Mouse (Mus musculus): ENCODE measurements at regions not wholly inside any gene's neighbourhood (a gene's known extent, or its start where the extent isn't known, plus 50 kb on each side); places are given as distances from the start of the nearest gene placed in this dataset.

GRCm38 (mm10) chr11:113142816-113143215 lies 360.8 kb downstream of the Sox9 start:
- in situ Hi-C loops (cut with MboI; ENCODE audit: low pct_unique_long_range_greater_than_20kb in 1 of 2, low sequenced_read_pairs in 2 of 2, unreplicated experiment in 1 of 2), result no loop called here

- in situ Hi-C loops (cut with MboI; ENCODE audit: low pct_unique_long_range_greater_than_20kb in 1 of 2, low sequenced_read_pairs in 2 of 2, unreplicated experiment in 1 of 2), result no loop called here
These were observed 362.0 kb downstream of the Sox9 start for GRCm38 (mm10) chr11:113143839-113144627.

- in situ Hi-C loops (cut with MboI; ENCODE audit: low pct_unique_long_range_greater_than_20kb in 1 of 2, low sequenced_read_pairs in 2 of 2, unreplicated experiment in 1 of 2), result no loop called here
These were observed 363.7 kb downstream of the Sox9 start for GRCm38 (mm10) chr11:113145721-113146120.

GRCm38 (mm10) chr11:113146762-113147161 lies 364.7 kb downstream of the Sox9 start:
- in situ Hi-C loops (cut with MboI; ENCODE audit: low pct_unique_long_range_greater_than_20kb in 1 of 2, low sequenced_read_pairs in 2 of 2, unreplicated experiment in 1 of 2), result no loop called here

- in situ Hi-C loops (cut with MboI; ENCODE audit: low pct_unique_long_range_greater_than_20kb in 1 of 2, low sequenced_read_pairs in 2 of 2, unreplicated experiment in 1 of 2), result no loop called here
These were observed 365.6 kb downstream of the Sox9 start for GRCm38 (mm10) chr11:113147535-113148197.

- in situ Hi-C loops (cut with MboI; ENCODE audit: low pct_unique_long_range_greater_than_20kb in 1 of 2, low sequenced_read_pairs in 2 of 2, unreplicated experiment in 1 of 2), result no loop called here
These were observed 366.1 kb downstream of the Sox9 start for GRCm38 (mm10) chr11:113148198-113148537.

- in situ Hi-C loops (cut with MboI; ENCODE audit: low pct_unique_long_range_greater_than_20kb in 1 of 2, low sequenced_read_pairs in 2 of 2, unreplicated experiment in 1 of 2), result loop anchor here (25.0 kb wide), 2 partner anchors 368 to 1618 kb away; partner anchors contain the start of gene Sox9 (in 1 of the 2)
These were observed 373.5 kb downstream of the Sox9 start for GRCm38 (mm10) chr11:113155515-113155914.

- in situ Hi-C loops (cut with MboI; ENCODE audit: low pct_unique_long_range_greater_than_20kb in 1 of 2, low sequenced_read_pairs in 2 of 2, unreplicated experiment in 1 of 2), result loop anchor here (25.0 kb wide), 2 partner anchors 377 to 1627 kb away; partner anchors contain the start of gene Sox9 (in 1 of the 2)
These were observed 381.9 kb downstream of the Sox9 start for GRCm38 (mm10) chr11:113163941-113164340.

- in situ Hi-C loops (cut with MboI; ENCODE audit: low pct_unique_long_range_greater_than_20kb in 1 of 2, low sequenced_read_pairs in 2 of 2, unreplicated experiment in 1 of 2), result loop anchor here (25.0 kb wide), 2 partner anchors 377 to 1627 kb away; partner anchors contain the start of gene Sox9 (in 1 of the 2)
These were observed 382.5 kb downstream of the Sox9 start for GRCm38 (mm10) chr11:113164510-113164909.

- in situ Hi-C loops (cut with MboI; ENCODE audit: low pct_unique_long_range_greater_than_20kb in 1 of 2, low sequenced_read_pairs in 2 of 2, unreplicated experiment in 1 of 2), result loop anchor here (25.0 kb wide), 2 partner anchors 378 to 1628 kb away; partner anchors contain the start of gene Sox9 (in 1 of the 2)
These were observed 383.2 kb downstream of the Sox9 start for GRCm38 (mm10) chr11:113165069-113165795.

- in situ Hi-C loops (cut with MboI; ENCODE audit: low pct_unique_long_range_greater_than_20kb in 1 of 2, low sequenced_read_pairs in 2 of 2, unreplicated experiment in 1 of 2), result loop anchor here (25.0 kb wide), 2 partner anchors 379 to 1629 kb away; partner anchors contain the start of gene Sox9 (in 1 of the 2)
These were observed 384.5 kb downstream of the Sox9 start for GRCm38 (mm10) chr11:113166517-113166916.

- in situ Hi-C loops (cut with MboI; ENCODE audit: low pct_unique_long_range_greater_than_20kb in 1 of 2, low sequenced_read_pairs in 2 of 2, unreplicated experiment in 1 of 2), result loop anchor here (10.0 to 25.0 kb wide), 5 partner anchors 242 to 1635 kb away; partner anchors contain the start of gene Sox9 (in 1 of the 2)
These were observed 390.6 kb downstream of the Sox9 start for GRCm38 (mm10) chr11:113172497-113173140.

GRCm38 (mm10) chr11:113173317-113173716 lies 391.3 kb downstream of the Sox9 start:
- in situ Hi-C loops (cut with MboI; ENCODE audit: low pct_unique_long_range_greater_than_20kb in 1 of 2, low sequenced_read_pairs in 2 of 2, unreplicated experiment in 1 of 2), result loop anchor here (10.0 to 25.0 kb wide), 5 partner anchors 241 to 1636 kb away; partner anchors contain the start of gene Sox9 (in 1 of the 2)

- in situ Hi-C loops (cut with MboI; ENCODE audit: low pct_unique_long_range_greater_than_20kb in 1 of 2, low sequenced_read_pairs in 2 of 2, unreplicated experiment in 1 of 2), result loop anchor here (10.0 to 25.0 kb wide), 5 partner anchors 241 to 1637 kb away; partner anchors contain the start of gene Sox9 (in 1 of the 2)
These were observed 392.0 kb downstream of the Sox9 start for GRCm38 (mm10) chr11:113174011-113174507.

GRCm38 (mm10) chr11:113175323-113175722 lies 393.3 kb downstream of the Sox9 start:
- in situ Hi-C loops (cut with MboI; ENCODE audit: low pct_unique_long_range_greater_than_20kb in 1 of 2, low sequenced_read_pairs in 2 of 2, unreplicated experiment in 1 of 2), result loop anchor here (10.0 to 25.0 kb wide), 4 partner anchors 239 to 637 kb away; no protein-coding TSS in a partner anchor

GRCm38 (mm10) chr11:113176183-113176582 lies 394.2 kb downstream of the Sox9 start:
- in situ Hi-C loops (cut with MboI; ENCODE audit: low pct_unique_long_range_greater_than_20kb in 1 of 2, low sequenced_read_pairs in 2 of 2, unreplicated experiment in 1 of 2), result loop anchor here (10.0 to 25.0 kb wide), 4 partner anchors 239 to 636 kb away; no protein-coding TSS in a partner anchor

- in situ Hi-C loops (cut with MboI; ENCODE audit: low pct_unique_long_range_greater_than_20kb in 1 of 2, low sequenced_read_pairs in 2 of 2, unreplicated experiment in 1 of 2), result loop anchor here (10.0 to 25.0 kb wide), 4 partner anchors 236 to 634 kb away; no protein-coding TSS in a partner anchor
These were observed 396.4 kb downstream of the Sox9 start for GRCm38 (mm10) chr11:113178375-113178774.
